Mouse (Mus musculus) megakaryocyte-erythroid progenitor cell, adult 5 weeks (primary cell): ENCODE measurements around the gene Nomo1. TPM values are rescaled to one million over a fixed set of nuclear protein-coding genes. Genes with fewer than 3 reads are reported as not detected.

Experiments
- polyA plus RNA-seq: library from polyadenylated mRNA; stranded (reverse); fragments of >175 nt; gene quantifications from 2 replicates; pipeline ENCODE4 v1.2.3, GENCODE M21; 2012

The Nomo1 gene
- polyA plus RNA-seq = 67.6 and 83.8 TPM in 2 replicates

GRCm38 (mm10) chr7:46033109-46033869, at the start of gene Nomo1:
Gene Nomo1, plus strand, starts transcription at chr7:46033698.

DNA sequence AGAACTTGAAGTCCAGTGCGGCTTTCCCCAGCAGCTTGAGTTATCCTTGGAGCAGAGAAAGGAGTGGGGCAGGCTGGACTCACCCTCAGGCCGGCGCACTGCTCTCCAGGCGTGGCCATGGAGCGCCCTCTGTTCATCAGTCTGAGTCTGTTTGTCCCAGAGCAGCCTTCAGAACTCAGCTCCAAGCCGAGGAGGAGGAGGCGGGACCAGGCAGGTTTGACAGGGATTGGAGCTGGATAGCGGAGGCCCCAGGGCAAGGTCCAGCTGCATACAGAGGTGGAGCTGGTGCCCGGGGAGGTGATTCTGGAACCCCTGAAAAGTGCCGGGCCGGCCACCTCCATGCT, 3.4 kb upstream of the Nomo1 start, which contains the start of gene Abcc6:
Gene Abcc6, minus strand, starts transcription at position 158 of the 344 bp plus-strand sequence.

DNA sequence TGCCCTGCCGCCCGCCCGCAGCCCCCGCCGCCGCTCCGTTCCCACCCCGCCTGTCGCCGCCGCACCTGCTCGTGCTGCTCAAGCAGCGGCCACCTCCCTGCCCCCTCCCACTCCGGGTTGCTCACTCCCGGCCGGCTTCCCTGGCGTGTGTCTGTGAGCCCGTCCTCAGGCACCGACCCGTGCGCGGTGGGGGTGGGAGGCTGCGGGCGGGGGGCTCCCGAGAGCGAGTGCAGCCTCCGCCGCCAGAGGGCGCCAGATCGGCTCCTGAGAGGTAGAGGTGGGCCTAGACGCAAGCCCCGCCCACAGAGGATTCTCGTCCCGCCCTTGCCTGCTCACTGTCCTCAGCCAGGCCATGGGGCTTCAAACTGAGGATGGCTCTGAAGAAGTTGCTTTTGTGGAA, 67.1 kb downstream of the Nomo1 start, which contains the start of gene Kcnj11:
Gene Kcnj11, minus strand, starts transcription at position 202 of the 400 bp plus-strand sequence.

Other genes starting within 250 kb of the Nomo1 start
- 0.56 and 0.70 TPM in 2 replicates for gene Lmtk3, start 250.0 kb upstream of the Nomo1 start, polyA plus RNA-seq
- 1.0 and 2.5 TPM in 2 replicates for gene Sult2b1, start 249.0 kb upstream of the Nomo1 start, polyA plus RNA-seq
- gene Cyth2, start 219.1 kb upstream of the Nomo1 start, polyA plus RNA-seq = 173 and 197 TPM in 2 replicates
- gene Kcnj14, start 208.9 kb upstream of the Nomo1 start, polyA plus RNA-seq = 0.39 and 0.61 TPM in 2 replicates
- gene Grwd1, start 202.8 kb upstream of the Nomo1 start, polyA plus RNA-seq = 62.6 and 63.0 TPM in 2 replicates
- gene Kdelr1, start 160.9 kb upstream of the Nomo1 start, polyA plus RNA-seq = 264 and 383 TPM in 2 replicates
- 0.50 and 0.76 TPM in 2 replicates for gene Grin2d, start 155.3 kb upstream of the Nomo1 start, polyA plus RNA-seq
- 2.5 and 3.7 TPM in 2 replicates for gene Syngr4, start 137.0 kb upstream of the Nomo1 start, polyA plus RNA-seq
- 44.0 and 49.4 TPM in 2 replicates for gene Tmem143, start 136.8 kb upstream of the Nomo1 start, polyA plus RNA-seq
- gene Emp3, start 112.3 kb upstream of the Nomo1 start, polyA plus RNA-seq = 249 and 273 TPM in 2 replicates
- gene Ccdc114, start 109.6 kb upstream of the Nomo1 start, polyA plus RNA-seq = 2.3 and 4.6 TPM in 2 replicates
- gene Abcc6, start 3.4 kb upstream of the Nomo1 start, polyA plus RNA-seq = not detected in 2 replicates
- gene Kcnj11, start 67.1 kb downstream of the Nomo1 start, polyA plus RNA-seq = 0.13 TPM in 1 of 2 replicates, not detected in the other
- gene Abcc8, start 146.3 kb downstream of the Nomo1 start, polyA plus RNA-seq = 0.03 TPM in 2 replicates
- gene Ush1c, start 204.8 kb downstream of the Nomo1 start, polyA plus RNA-seq = 0.02 TPM in 1 of 2 replicates, not detected in the other
- not detected in 2 replicates for gene Otog, start 207.3 kb downstream of the Nomo1 start, polyA plus RNA-seq